Mouse (Mus musculus) liver, embryonic 14.5 days (tissue): ENCODE measurements at regions not wholly inside any gene's neighbourhood (a gene's known extent, or its start where the extent isn't known, plus 50 kb on each side); places are given as distances from the start of the nearest gene placed in this dataset.

Experiments used
- CTCF ChIP-seq: IDR thresholded peaks from 2 replicates; pipeline ENCODE4 v1.5.1; 2016; ENCODE audit warnings: antibody characterized with exemption, low read depth, control low read depth
- EP300 ChIP-seq: IDR thresholded peaks from 2 replicates; pipeline ENCODE4 v1.6.1; 2016; ENCODE audit warnings: antibody characterized with exemption, low read depth

- TF ChIP-seq CTCF (no peak), EP300 (no peak)
These were observed 208.7 kb downstream of the Pmp22 start for GRCm38 (mm10) chr11:63337503-63337902.
